Mouse (Mus musculus) liver, adult (tissue): ENCODE results near the gene Chmp6.

Experiments
- GATA4 ChIP-seq: IDR thresholded peaks from 2 replicates; pipeline ENCODE4 v1.6.1; 2014; ENCODE audit warnings: mild to moderate bottlenecking, low read length; ENCODE audit not compliant: insufficient replicate concordance

Gene Chmp6

GRCm38 (mm10) chr11:119920668-119921067, 7.4 kb downstream of the Chmp6 start:
- no peak for TF ChIP-seq GATA4

GRCm38 (mm10) chr11:119925176-119925575, 11.9 kb downstream of the Chmp6 start:
- TF ChIP-seq GATA4: no peak

- TF ChIP-seq GATA4: no peak
These were observed 13.5 kb downstream of the Chmp6 start for GRCm38 (mm10) chr11:119926762-119927161.

GRCm38 (mm10) chr11:119928023-119928681, 14.9 kb downstream of the Chmp6 start:
- no peak for TF ChIP-seq GATA4

GRCm38 (mm10) chr11:119929603-119930265, 16.5 kb downstream of the Chmp6 start:
- no peak for TF ChIP-seq GATA4

- TF ChIP-seq GATA4: no peak
These were observed 18.6 kb downstream of the Chmp6 start for GRCm38 (mm10) chr11:119931809-119932208.

- no peak for TF ChIP-seq GATA4
These were observed 19.9 kb downstream of the Chmp6 start for GRCm38 (mm10) chr11:119933142-119933541.

- no peak for TF ChIP-seq GATA4
These were observed 20.8 kb downstream of the Chmp6 start for GRCm38 (mm10) chr11:119933819-119934583.

GRCm38 (mm10) chr11:119934773-119935172, 21.5 kb downstream of the Chmp6 start:
- no peak for TF ChIP-seq GATA4

- TF ChIP-seq GATA4: no peak
These were observed 22.2 kb downstream of the Chmp6 start for GRCm38 (mm10) chr11:119935457-119935856.

GRCm38 (mm10) chr11:119936456-119936855, 23.2 kb downstream of the Chmp6 start:
- no peak for TF ChIP-seq GATA4

- no peak for TF ChIP-seq GATA4
These were observed 24.0 kb downstream of the Chmp6 start for GRCm38 (mm10) chr11:119937216-119937615.

GRCm38 (mm10) chr11:119937772-119938502, 24.7 kb downstream of the Chmp6 start:
- TF ChIP-seq GATA4: no peak

- no peak for TF ChIP-seq GATA4
These were observed 26.0 kb downstream of the Chmp6 start for GRCm38 (mm10) chr11:119939073-119939710.

- no peak for TF ChIP-seq GATA4
These were observed 26.5 kb downstream of the Chmp6 start for GRCm38 (mm10) chr11:119939711-119940106.
